Mouse (Mus musculus) urinary bladder, adult 18-20 months (tissue): ENCODE measurements around the gene Plxna3.
A peak's percentile ranks its signal among the peaks of the same experiment; 100 is the strongest.
"Not testable (repeated sequence)": the region's sequence is repeated elsewhere in the genome, so short reads cannot be mapped to it uniquely, and the experiment has no call there.

Experiments
- DNase-seq, 2 experiments: peaks; one replicate each; pipeline ENCODE4 v3.0.0; 2022; ENCODE audit warnings: low spot score in 2 of 2, mixed read lengths in 2 of 2

Gene Plxna3

DNA sequence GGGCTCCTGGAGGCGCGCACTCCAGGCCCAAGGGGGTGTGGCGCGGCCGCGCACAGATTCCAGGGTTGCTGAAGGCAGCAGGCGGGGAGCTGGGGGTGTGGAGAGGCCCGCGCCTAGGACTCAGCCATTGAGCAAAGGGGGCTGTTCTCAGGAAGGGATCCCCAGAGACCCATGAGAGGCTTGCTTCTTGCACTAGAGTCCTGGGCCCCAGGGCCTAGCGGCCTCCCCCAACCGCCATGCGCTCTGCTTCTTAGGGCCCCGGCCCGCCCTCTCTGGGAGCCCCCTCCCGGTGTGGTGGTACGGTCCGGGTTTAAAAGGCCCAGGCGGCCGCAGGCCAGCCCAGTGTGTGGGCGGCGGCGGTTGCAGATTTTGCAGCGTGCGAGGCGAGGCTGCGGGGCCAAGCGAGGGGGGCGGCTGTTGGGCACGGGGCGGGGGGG, at the start of gene Plxna3:
Plxna3 (plus strand) TSS at position 342 of the 437 bp plus-strand sequence.
- DNase-seq = peak; percentile 64

DNA sequence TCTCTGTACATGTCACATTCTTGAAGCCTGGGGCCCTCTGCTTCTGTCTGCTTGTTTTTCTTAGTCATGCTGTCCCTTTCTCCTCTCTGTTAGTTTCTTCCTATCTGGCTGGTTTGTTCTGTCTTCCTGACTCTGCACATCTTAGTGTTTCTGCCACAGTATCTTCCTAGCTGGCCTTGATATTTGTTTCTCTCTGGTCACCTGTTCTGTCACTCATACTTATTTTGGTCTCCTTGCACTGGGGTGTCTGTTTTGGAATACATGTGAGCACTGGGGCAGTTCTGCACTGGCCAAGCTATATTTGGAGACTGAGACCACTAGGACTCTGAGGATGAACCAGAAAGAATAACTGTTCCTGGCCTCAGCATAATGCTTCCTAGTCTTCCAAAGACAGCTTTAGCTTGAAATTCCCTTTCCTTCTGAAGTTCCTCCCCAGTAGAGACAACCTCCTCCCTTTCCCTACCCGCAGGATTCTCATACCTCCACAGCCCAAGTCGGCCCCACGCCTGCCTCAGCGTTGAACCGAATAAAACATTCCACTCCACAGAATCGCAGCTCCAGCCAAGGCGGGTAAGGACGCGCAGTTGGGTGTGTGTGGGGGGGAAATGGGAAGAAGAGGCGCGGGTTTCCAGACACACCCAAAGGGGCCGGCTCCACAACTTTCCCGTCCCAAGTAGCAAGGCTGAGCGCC, 47.7 kb upstream of the Plxna3 start:
- DNase-seq = no peak

DNA sequence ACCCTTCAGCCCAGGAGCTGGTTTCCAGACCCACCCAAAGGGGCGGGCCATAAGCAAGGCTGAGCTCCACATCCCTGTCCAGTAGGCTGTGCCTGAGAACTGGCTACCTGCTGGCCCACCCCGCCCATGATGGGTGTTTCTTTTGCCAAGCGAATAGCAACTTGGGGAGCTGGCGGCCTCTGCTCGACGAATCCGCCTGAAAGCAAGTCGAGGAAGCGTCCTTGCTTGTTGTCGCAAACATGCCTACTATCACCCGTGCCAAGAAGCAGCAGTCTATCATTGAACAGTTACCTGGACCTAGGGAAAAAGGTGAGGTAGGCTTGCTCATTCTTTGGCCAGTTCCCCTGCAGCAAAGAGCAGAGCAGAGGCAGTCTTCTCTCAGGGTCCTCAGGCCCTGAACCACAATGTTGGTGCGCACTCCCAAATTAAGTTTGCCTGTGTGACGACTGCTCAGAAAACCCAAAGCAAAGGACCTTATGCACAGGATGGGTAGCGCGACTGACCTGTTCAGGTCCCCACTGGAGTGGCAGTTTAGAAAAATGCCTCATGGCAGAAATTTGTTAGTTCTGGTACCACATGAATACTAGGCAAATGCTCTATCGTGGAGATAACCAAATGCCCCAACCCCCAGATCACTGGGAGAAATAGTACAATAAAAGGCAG, 47.0 kb upstream of the Plxna3 start, which contains the start of the genes Taz and Dnase1l1:
Taz (plus strand) TSS at position 181 of the 663 bp plus-strand sequence.
Dnase1l1 (minus strand) TSS at position 606 of the 663 bp plus-strand sequence.
- DNase-seq = peak; percentile 48 to 82

DNA sequence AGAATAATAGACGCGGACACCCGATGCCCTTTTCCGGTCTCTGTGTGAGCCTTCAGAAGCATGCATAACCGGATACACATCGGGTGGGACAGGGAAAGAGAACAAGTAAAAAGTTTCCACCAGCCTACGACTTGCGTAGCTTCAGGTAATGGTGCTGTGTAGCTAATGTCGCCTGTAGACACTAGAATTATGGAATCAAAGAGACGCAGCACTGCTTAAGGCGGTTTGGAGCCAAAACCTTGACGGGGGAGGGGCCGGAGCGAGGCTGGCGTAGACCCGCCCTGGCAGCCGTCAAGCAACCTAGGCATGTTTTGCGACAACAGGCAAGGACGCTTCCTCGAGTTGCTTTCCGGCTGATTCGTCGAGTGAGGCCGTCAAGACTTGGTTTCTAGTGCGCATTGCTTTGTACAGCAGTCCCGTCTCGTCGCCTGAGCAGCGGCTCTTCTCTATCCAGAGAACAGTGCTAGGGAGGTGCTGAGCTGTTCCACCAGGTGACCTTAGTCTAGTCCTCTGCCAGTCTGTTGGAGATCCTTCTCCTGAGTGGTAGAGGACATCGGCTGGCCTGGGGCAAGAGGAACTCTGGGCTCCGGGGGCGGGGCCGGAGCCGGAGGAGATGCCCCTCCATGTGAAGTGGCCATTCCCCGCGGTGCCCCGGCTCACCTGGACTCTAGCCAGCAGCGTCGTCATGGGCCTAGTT, 46.3 kb upstream of the Plxna3 start:
- DNase-seq = peak; percentile 70 to 81

DNA sequence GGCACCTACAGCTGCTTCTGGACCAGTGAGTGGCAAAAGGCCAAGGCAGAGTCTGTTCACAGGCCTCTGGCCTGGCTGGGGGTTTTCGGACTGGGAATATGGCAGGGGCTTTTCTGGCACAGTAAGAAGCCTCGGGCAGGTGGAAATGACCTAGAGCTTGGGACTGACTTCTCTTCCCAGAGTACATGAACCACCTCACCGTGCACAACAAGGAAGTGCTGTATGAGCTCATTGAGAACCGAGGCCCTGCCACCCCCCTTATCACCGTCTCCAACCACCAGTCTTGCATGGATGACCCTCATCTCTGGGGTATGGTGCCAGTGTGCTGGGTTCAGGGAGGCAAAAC, 45.8 kb upstream of the Plxna3 start:
- no peak for DNase-seq

DNA sequence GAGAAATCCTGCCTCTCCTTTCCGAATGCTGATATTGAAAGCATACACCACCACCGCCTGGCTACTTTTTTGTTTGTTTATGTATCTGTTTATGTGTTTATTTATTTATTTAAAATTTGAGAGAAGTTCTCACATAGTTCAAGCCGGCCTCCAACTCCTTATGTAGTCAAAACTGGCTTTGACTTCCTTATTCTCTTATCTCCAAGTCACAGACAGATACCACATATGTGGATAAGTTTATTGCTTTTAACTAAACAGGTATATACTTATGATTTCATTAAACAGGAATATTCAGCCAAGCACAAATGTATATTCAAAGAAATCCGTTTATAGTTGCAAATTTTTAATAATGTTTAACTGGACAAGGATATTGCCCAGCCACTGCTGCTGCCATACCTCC, 35.4 kb upstream of the Plxna3 start:
- no peak for DNase-seq

DNA sequence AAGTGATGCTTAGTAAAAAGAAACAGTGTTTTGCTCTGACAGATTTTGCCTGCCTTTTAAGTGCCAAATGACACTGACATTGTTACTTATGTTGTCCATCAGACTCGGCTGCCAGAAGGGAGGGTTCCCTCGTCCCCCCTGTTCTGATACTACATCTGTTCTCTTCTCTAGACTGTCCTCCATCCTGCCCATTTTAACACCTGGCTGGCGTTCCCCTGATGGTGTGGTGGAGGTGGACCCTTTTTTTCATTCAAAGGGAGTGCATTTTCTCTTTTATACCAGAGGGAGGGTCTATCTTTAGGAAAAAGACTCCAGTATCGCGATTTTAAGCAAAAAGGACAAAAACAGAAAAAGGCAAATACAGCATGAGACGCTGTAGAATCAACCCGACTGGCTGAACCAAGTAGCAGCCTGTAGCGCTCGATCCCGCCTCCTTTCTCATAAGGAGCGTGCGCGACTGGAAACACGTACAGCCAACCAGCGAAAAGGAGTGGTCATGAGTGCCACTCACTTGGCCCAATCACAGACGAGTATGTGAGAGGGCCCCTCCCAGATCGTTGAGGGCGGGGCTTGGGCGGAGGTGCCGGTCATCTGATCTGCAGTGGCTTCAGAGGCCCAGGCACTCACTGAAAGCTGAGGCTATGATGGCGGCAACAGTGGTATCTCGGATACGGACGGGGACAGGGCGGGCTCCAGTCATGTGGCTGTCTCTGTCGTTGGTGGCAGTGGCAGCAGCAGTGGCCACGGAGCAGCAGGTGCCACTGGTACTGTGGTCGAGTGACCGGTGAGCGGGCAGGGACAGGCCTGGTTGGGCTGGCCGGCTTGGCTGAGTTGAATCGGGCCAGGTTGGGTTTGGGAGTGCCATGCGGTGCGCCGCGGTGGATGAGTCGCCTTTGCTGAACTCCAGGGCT, 32.1 kb upstream of the Plxna3 start, which contains the start of gene Atp6ap1:
Atp6ap1 (plus strand) TSS at position 560 of the 911 bp plus-strand sequence.
- peak; percentile 90 to 94 for DNase-seq

DNA sequence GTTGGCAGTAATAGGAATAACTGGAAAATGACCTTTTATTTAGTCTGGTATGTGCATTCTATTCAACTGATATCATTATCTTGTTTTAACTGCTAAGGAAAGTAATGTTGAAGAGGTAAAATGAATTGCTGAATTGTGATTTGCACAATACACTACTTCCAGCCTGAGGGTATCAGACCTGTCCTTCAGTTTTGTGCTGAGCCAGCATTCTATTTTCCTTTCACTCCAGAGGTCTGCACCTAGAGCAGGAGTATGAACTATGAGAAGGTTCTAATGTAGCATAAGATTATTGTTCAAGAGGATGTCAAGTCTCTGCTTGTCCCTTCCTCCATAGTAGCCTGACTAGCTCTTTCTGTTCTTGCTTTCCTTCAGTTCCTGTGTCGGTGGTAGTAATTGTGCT, 30.5 kb upstream of the Plxna3 start:
- no peak for DNase-seq

DNA sequence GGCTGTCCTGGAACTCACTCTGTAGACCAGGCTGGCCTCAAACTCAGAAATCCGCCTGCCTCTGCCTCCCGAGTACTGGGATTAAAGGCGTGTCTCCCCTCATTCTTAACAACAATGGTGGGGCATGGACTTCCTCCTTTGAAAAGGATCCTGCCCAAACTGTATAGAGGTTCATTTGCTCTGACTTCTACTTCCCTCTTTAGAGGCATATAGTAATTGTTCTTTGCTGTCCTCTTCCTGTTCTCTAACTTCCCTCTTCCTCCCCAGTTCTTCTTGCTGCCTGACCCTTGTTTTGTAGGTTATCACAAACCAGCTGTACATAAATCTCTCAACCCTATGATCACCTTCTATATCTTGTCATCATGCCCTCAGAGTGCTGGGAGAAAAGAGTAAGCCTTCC, 29.1 kb upstream of the Plxna3 start:
- DNase-seq = no peak

DNA sequence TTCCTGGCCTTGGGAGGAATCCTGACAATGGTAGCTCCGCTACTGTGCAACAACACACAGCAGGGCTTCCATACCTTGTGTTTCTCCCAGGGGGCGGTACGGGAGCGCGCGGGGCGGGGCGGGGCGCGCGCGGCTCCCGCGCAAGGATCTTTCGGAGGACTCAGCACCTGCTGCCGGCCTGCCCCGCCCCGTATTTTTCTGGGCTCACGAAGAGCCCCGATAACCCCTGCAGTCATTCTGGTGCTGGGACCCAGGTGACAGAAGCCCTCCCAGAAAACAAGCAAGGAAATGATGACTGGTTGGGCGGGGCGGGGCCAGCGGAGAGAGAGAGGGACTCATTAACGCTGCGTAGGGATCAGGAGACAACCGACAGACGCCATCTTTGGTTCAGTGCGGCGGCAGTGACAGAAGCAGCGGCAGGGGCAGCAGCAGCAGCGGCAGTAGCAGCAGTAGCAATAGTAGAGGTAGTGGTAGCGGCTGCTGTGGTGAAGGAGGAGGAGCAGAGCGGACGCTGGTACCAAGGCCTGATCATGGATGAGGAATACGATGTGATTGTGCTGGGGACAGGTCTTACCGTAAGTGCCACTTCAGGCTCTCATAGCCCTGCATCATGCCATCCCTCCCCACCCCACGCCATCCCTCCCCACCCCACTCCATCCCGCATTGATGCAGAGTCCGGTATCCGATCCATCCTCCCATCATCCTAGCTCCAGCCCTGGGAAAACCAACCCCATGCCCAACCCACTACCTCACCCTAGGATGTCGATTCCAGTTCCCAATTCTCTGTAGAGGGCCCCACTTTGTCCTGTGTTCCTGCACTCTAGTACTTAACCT, 23.8 kb upstream of the Plxna3 start, which contains the start of gene Gdi1:
Gdi1 (plus strand) TSS at position 132 of the 834 bp plus-strand sequence.
- peak; percentile 53 to 63 for DNase-seq

DNA sequence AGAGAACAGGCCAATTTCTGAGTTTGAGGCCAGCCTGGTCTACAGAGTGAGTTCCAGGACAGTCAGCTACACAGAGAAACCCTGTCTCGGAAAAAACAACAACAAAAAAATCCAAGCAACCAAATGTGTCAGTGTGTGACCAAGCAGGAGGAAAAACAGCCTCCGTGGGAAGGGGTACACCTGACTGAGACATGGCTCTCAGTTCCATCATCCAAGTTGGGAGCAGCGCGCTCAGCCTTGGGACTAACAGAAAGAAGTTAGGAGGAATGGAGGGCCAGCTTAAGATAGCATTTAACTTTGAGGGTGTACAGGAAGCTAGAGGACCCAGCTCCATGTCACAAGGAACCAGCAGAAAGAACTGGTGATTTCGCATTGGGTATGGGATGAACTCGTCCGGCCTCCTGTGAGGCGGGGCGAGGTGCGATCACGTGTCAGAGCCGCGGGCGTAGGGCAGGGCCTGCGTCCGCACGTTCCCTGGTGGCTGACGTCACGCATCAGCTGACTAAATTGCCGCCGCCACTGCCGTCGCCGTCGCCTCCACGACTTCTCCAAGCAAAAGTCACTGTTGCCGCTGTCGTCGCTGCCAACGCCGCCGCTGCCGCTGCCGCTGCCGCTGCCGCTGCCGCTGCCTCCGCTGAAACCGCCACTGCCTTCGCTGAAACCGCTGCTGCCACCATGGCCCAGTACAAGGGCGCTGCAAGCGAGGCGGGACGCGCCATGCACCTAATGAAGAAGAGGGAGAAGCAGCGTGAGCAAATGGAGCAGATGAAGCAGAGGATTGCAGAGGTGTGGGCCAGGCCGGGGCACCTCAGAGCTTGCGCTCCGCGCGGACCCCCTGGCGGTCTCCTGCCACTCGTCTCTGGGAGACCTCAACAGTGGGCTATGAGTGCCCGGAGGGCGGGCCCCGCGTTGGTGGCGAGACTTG, 16.1 kb upstream of the Plxna3 start, which contains the start of gene Fam50a:
Fam50a (plus strand) TSS at position 494 of the 925 bp plus-strand sequence.
- DNase-seq = peak; percentile 65 to 84

DNA sequence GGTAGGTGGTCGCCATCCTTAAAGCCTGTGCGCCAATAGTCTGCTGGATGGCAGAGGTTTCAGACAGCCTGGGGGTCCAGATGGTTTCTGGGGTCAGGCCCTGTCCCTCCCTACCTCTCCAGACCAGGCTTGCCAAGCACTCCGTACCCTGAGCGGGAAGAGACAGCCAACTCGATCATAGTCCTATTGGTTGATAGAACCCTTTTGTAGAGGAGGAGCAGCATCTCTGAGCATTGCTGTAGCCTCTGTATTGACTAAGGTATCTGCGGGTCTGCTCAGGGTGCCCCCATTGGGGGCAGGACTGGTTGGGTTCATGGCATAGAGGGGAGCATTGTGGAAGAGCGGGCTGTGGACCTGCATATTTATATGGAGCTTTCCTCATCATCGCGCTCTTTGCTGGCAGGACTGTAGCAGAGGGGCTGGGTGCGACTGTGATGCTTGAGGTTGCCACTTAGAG, 377 bp downstream of the Plxna3 start:
- DNase-seq = no peak

DNA sequence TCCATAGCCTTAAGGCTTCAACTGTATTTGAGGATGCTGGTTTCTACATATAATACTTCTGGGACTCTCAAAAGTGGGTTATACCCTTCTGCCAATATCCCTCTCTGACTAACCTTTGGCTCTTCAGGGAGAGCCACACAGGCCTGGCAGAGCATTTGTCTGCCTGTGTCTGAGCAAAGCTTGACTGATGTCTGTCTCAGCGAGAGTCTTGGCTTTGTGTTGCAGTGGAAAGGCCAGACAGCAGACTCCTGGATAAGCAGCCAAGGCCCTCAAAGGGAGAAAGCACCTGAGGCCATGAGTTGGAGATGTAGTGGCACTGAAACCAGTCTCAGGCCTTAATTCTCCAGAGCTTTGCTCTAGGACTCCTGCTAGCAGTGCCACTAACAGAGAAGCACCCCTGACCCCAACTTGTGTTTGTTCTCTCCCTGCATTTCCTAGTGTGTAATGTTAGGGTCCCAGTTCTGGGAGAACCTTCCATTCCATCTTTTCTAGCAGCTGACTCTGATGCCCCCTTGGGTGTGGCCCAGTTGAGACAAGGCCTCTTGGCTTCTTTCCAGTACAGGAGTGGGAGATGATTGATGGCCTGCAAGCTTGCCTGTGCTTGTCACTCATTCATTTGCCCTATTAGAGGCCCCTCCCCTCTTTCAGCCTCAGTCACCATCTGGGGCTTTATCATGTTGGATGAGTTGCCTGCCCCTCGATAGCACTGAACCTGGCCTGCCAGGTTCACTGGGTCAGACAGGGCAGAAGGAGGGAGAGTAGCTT, 1.5 kb downstream of the Plxna3 start:
- no peak for DNase-seq

DNA sequence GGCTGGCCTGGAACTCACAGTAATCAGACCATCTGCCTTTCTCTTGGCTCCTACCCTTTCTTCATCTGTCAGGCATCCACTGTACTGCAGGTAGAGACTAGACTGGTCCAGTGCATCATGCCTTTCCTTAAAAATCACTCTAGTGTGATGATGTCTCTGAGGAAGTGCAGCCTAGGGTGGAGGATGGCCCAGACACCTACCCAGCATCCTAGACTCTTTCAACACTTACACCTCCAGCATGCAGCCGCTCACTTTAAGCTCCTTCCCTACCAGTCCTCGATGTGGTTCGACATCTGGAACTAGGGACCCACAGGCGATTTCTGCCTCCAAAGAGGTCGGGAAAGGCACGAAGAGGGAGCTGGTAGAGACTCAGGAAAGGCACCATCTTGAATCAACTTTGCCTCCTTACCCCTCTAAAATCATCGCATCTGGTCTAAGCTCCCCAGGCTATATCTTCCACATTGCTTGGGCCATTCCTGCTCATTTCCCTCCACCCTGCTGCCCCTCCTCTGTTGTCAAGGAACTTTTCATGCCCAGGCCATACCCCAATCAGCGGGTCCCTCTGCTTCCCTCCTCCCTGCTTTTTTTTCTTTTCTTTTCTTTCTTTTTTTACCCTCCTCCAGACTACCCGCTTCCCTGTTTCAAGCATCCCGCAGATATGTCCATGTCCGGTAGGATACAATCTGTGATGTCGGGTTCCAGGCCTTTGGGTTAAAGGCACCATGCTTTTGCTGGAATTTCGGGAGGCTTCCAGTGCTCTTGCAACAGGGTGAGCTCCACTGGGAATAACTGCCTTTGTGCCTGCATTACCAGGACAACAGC, 24.0 kb downstream of the Plxna3 start:
- DNase-seq = no peak

DNA sequence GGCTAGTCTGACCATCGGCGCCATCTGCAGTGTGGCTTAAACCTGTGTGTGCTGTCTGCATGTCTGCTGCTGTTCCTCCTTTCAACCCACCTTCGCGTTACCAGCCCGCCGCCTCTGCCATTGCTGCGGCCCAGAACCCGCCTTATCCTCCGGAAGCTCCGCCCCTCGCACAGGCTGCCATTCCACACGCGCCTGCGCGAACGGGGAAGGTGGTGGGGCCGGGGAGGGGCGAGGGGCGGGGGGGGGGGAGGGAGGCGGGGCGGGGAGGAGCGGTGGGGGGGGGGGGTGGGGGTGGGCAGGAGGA, 24.6 kb downstream of the Plxna3 start, which contains the start of gene Lage3:
Lage3 (minus strand) TSS at position 152 of the 304 bp plus-strand sequence.
- peak; percentile 42 to 65 for DNase-seq

DNA sequence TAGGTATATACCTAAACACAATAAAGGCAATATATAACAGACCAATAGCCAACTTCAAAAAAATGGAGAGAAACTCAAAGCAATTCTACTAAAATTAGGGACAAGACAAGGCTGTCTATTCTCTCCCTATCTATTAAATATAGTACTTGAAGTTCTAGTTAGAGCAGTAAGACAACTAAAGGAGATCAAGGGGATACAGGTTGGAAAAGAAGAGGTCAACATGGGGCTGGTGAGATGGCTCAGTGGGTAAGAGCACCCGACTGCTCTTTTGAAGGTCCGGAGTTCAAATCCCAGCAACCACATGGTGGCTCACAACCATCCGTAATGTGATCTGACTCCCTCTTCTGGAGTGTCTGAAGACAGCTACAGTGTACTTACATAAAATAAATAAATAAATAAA, 28.2 kb downstream of the Plxna3 start:
- not testable (repeated sequence) for DNase-seq

DNA sequence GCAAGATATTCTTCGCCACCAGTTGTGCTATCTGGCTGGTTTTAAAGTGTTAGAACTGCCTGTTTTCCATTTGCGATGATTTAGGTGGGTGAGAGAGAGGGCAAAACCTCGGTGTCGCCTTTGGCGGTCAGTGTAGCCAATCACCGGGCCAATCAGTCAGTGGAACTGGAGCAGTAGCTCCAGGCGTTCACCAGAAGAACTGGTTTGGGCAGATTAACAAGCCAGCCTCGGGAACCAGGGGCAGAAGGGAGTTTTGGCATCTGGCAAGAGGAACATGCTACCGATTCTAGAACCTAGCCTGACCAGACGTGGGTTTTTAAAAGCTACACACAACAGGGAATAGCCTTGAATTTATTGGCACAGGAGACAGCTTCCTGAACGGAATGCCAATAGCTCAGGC, 30.3 kb downstream of the Plxna3 start:
- DNase-seq = peak; percentile 6 to 28

DNA sequence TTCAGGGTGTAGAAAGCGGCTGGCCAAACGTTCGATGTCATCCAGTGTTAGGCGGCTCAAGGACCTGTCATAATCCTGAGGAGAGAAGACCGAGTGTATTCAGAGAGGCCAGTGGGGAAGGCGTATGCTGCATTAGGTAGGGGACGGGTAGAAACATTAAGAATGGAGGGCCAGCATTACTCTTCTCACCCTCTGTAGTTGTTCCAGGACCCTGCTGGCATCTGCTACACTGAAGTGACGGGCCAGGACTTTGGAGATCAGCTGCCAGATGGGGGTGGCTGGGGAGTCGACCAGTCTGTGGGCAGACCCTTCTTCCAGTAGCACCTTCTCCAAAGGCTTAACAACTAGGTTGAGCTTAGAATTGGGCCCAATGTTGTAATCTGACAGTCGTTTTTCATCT, 38.6 kb downstream of the Plxna3 start:
- peak in 1 of 2 experiments; percentile 2 for DNase-seq
